Mouse (Mus musculus) small intestine, adult 2 months (tissue): ENCODE data around the gene Limch1.

Source experiments
- CTCF ChIP-seq: fragments of 200-500 bp; IDR thresholded peaks from 2 replicates; pipeline ENCODE4 v1.5.1; 2012; ENCODE audit warnings: low read depth, mild to moderate bottlenecking, control low read depth, inconsistent platforms, low read length, moderate library complexity, mixed read lengths; ENCODE audit not compliant: insufficient replicate concordance, insufficient read length; ENCODE audit errors: extremely low read depth
- POLR2A ChIP-seq: fragments of 200-500 bp; IDR thresholded peaks from 2 replicates; pipeline ENCODE4 v1.6.1; 2012; ENCODE audit warnings: low read depth, mild to moderate bottlenecking, control low read depth, inconsistent platforms, low read length, moderate library complexity

DNA sequence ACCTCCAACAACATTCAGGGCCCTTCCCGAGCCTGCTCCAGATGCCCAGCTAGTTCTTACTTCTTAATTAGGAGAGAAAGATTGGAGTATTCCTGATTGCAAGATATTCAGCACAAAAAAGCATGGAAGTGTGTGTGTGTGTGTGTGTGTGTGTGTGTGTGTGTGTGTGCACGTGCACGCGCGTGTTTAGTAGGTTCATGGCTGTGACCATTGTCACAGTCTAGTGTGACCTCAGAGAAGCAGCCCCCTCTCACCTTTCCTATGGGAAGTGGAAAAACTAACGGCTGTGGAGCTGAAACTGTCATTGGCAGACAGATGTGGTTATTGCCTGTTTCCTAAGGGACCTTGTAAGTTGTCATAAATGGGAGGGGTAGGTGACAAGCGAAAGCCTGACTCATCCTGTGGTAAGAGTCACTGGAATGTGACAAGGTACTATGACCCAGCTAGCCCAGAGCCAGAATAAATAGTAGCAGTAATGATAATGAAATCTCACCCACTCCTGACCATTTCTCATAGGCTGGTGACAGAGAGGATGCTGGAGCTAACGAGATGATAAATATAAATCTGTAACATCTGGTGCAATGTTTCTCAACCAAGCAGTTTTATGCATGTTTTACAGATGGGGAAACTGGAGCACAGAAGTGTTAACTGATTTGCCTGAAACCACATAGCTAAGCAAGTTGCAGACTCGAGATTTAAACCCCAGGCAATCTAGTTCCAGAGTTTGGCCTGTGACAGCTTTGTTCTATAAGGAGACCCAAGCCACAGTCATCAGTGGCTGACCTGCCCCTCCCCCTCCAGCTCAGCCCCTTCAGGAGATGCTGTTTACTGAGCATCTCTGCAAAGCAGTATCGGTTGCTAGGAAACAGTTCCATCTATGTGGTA lies 11.4 kb downstream of the Limch1 start:
- TF ChIP-seq POLR2A (no peak), CTCF (no peak)
